Mouse (Mus musculus): ENCODE measurements around the gene Cpxm2.

- TF ChIP-seq CTCF (IDR thresholded peaks at IDR 0.05; ENCODE audit: borderline replicate concordance, insufficient read depth, low read depth, low read length) (no peak), POLR2A (IDR thresholded peaks at IDR 0.05; ENCODE audit: borderline replicate concordance, insufficient read depth, low read length) (no peak)
These were observed 107.9 kb downstream of the Cpxm2 start for GRCm38 (mm10) chr7:132046662-132047061.

All from cerebellum, adult 2 months (tissue).